Mouse (Mus musculus) heart, postnatal 4 days (tissue): ENCODE measurements around the gene Dock3. TPM values are rescaled to one million over a fixed set of nuclear protein-coding genes. Genes with fewer than 3 reads are reported as not detected.

Experiments
- DNase-seq: peaks from one replicate; pipeline ENCODE4 v3.0.0; 2021
- total RNA-seq, 2 experiments: library from RNA; stranded (reverse); gene quantifications; 2 replicates each; pipeline ENCODE4 v1.2.3; 2021

Gene Dock3
- total RNA-seq, 2 experiments from 2014 or later, result 1.3 to 1.5 TPM

GRCm38 (mm10) chr9:107009841-107010240 lies 221.9 kb downstream of the Dock3 start:
- DNase-seq, result no peak

GRCm38 (mm10) chr9:107003187-107003586 lies 228.5 kb downstream of the Dock3 start:
- no peak for DNase-seq

DNA sequence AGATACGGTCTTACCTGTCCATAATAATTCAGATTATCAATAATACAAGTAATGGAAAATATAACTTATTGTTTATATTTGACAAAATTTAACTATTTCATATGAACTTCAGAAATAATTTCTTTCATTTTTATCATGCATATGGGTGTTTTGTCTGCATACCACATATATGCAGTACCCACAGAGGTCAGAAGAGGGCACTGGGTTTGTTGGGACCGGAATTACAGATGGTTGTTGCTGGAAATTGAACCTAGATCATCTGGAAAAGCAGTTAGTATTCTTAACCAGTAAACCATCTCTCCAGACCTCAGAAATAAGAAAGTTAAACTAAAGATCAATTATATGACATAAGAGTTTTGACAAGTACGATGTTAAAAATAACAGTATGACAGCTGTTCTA lies 261.0 kb downstream of the Dock3 start:
- DNase-seq, result peak; percentile 38

GRCm38 (mm10) chr9:106958452-106958851 lies 273.3 kb downstream of the Dock3 start:
- no peak for DNase-seq

DNA sequence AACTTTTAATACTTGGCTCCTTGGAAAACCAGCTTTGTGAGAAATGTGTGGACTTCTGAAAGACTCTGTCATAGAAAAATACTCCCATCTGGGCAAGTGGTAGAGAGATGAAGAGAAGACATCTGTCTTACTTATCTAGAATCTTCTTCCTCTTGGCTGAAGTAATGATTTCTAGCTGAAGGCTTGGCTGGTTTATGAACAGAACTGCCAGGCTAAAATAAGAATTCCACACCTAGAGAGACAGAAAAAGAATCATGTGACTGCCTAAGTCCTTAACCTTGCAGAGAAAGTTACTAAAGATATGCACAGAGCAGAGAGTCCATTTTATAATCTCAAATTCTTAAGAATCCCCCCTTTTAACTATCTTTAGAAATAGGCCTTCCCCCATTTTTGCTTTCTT lies 276.2 kb downstream of the Dock3 start:
- DNase-seq, result no peak

GRCm38 (mm10) chr9:106934998-106935397 lies 296.7 kb downstream of the Dock3 start:
- DNase-seq, result no peak

- DNase-seq, result no peak
Measured at GRCm38 (mm10) chr9:106914878-106915277, 316.8 kb downstream of the Dock3 start.

DNA sequence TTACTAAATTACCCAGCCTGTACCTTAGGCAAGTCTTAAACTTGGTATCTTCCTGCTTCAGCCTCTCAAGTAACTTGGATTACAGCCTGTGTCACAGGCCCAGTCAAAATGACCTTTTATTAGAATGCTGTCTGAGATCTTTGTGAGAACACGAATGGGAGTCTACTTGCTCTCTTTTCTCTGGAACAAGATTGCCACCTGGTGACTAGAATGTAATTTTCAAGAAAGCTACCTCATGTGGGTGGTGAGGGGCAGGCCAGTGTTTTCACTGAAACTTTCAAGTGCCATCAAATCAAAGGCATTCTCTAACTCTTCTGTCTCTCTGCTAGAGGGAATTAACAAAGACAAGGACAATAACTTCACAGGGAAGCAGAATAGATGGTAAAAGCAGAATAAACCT lies 317.9 kb downstream of the Dock3 start:
- DNase-seq, result no peak

DNA sequence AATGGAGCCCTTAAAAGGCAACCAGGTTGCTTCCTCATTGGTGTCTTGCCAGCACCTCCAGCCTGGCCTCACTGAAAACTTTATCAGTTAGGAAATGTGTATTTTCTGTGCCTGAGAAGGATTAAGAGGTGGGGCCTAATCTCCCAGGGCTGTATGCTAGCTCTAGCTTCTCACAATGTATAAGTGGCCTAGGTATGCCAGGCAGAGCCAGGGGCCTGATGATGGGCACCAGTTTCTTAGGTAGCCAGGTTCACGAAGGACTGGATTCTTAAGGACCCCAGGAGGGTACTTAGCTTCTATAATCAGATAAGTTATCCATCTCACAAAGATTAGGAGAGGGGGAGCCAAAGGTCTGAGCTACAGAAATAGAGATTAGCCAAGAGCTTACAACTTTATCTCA lies 320.1 kb downstream of the Dock3 start:
- DNase-seq, result no peak

GRCm38 (mm10) chr9:106908715-106909114 lies 323.0 kb downstream of the Dock3 start:
- DNase-seq, result no peak

DNA sequence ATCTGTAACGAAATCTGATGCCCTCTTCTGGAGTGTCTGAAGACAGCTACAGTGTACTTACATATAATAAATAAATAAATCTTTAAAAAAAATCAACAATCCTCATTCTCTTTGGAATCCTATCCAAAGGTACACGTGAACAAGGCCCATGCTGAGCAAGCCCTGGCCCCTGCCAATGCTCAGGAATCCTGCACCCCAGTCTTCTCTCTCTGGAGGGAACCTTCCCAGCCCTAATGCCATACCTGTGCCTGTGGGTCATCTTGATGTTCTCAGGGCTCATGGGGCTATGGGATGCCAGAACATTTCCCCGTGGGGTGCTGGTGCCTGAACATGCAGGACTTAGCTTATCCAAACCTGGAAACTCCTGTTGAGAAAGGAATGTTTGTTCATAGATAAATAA lies 323.5 kb downstream of the Dock3 start:
- no peak for DNase-seq

DNA sequence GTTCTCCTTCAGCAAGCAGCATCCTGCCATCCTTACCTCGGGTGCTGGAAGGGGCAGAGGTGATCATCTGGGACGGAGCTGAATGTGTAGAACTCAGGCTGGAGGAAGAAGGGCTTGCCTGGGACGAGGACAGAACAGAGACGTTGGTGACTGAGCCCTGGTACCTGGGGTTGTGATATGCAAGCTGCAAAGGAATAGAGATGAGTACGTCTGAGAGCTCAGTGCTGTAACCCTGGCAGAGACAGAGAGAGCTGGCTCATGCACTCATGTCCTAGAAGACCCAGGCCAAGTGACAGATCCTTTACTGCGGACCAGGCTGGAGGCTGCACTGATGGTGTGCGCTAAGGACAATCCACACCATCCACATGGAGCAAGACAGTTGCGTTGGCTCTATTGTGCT lies 325.1 kb downstream of the Dock3 start:
- DNase-seq, result no peak

DNA sequence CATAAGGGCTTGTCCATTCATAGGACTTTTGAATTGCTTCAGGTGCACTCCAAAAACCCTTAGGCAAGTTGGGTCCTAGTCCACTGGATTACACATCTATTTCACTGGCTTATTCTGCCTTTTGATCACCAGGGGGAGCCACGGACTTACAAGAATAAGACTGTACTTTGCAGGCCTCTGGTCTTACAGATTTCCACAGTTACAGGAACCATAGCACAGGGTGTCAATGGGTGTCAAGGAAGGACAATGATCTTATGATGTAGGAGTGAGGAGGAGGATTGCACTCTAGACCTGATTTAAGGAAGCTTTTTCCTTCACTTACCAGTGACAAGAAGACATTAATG lies 327.9 kb downstream of the Dock3 start:
- DNase-seq, result peak; percentile 59

DNA sequence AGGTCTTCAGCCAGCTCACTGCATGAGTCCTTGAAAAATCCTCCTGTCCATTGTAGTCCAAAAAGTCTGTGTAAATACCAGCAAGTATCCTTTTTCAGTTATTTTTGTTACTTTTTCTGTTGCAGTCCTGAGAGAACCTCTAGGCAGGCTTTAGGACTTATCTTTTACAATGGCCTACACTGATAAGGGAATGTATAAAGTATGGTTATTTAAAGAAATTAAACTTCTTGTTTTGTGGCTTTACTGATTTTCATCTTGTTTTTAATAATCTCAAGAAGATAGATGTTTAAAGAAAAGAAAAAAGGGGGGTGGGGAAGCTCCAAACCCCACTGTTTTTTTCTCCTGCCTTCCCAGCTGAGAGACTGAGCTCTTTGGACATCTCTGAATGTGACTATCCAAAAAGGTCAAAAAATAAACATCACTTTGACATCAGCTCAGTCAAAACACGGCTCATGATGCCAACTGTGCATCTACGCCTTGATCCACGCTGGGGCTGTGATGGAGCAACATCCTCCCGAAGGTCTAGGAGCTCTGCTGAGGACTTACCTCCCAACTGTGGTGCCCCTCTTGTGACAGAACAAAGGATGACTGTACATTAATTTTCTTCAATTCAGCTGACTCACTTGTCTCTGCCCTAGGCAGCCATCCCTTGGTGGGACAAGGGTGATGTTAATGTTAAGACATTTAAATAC lies 328.5 kb downstream of the Dock3 start:
- no peak for DNase-seq

DNA sequence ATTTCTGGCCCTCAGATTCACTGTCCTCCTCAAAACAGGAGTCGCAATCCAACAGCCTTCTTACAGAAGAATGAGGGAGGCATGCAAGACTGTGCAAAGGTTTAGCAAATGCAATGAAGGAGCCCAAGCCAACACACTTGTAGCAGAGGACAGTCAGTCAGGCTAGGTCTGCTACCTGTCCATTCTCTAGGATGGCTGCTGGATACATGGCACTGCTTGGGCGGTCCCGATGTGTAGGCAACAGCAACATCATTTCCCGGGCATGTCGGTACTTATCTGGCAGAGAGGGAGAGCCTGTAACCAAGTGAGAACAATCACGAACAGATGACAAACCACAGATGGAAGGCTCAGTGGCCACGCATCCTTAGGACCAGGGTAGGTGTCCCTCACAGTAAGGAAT lies 330.1 kb downstream of the Dock3 start:
- DNase-seq, result no peak

- DNase-seq, result no peak
Measured at GRCm38 (mm10) chr9:106898901-106899300, 332.8 kb downstream of the Dock3 start.

DNA sequence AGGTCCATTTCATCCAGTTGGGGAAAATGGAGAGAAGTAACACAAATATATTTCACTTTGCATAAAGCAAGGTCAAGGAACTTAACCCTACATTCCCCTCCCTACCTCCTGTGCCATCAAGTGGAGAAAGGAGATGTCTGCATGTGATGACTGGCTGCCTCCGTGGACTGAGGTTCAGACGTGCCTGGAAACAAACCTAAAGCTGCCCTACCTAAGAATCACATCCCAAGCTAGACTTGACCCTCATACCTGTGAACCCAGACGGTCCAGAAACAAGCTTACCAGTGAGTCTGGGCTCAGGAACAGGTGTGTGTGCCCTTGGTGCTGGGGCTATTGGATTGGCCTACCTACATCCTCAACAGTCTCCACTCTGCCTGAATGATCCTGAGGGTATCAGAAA lies 338.4 kb downstream of the Dock3 start:
- DNase-seq, result no peak

GRCm38 (mm10) chr9:106892552-106892875 lies 339.2 kb downstream of the Dock3 start:
- DNase-seq, result no peak

- DNase-seq, result peak; percentile 96
Measured at GRCm38 (mm10) chr9:106891829-106892551, 339.7 kb downstream of the Dock3 start, which contains the start of gene Manf. Manf (minus strand) TSS chr9:106891979.

- no peak for DNase-seq
Measured at GRCm38 (mm10) chr9:106891341-106891741, 340.4 kb downstream of the Dock3 start.

DNA sequence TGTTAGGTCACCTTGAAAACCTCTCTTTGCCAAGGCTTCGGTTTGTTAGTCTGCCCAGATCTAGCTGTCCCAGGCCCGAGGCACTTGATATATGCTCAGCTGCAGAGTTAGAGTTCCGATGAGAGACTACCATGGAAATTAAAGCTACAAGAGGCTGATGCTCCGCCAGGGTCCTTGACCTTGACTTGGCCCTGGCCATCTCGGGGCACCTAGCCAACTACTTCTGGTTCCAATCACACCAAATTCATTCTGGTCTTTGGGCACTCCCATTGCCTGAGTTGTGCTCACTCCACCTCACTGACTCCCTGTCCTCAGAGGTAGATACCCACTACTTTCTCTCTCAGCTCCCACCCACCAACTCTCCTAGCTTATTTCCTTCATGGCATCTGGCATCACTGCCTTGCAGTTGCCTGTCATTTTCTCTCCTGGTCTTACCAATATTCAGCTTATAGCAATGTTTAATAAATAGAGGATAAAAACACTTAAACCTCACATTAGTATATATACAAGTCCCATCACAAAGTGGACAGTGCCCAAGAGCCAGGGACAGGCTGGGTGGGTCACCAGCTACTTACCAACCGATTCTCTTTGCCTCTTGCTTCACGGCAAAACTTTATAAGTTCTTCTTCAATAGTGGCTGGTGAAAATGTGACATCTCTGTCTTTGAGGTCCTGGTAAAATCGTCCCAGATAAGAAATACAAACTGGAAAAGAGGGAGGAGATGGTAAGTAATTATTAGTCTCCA lies 341.0 kb downstream of the Dock3 start:
- DNase-seq, result peak; percentile 31

- DNase-seq, result no peak
Measured at GRCm38 (mm10) chr9:106889321-106889720, 342.4 kb downstream of the Dock3 start.

- DNase-seq, result no peak
Measured at GRCm38 (mm10) chr9:106888346-106888745, 343.4 kb downstream of the Dock3 start.
